Mouse (Mus musculus) ovary, postnatal 10 days (tissue): ENCODE measurements at regions not wholly inside any gene's neighbourhood (a gene's known extent, or its start where the extent isn't known, plus 50 kb on each side); places are given as distances from the start of the nearest gene placed in this dataset.
"Not testable (repeated sequence)": the region's sequence is repeated elsewhere in the genome, so short reads cannot be mapped to it uniquely, and the experiment has no call there.

Experiments
- DNase-seq: peaks from one replicate; pipeline ENCODE4 v3.0.0; 2022; ENCODE audit warnings: low spot score

GRCm38 (mm10) chr4:23567827-23568226 lies 928.4 kb upstream of the Mms22l start:
- DNase-seq = no peak

DNA sequence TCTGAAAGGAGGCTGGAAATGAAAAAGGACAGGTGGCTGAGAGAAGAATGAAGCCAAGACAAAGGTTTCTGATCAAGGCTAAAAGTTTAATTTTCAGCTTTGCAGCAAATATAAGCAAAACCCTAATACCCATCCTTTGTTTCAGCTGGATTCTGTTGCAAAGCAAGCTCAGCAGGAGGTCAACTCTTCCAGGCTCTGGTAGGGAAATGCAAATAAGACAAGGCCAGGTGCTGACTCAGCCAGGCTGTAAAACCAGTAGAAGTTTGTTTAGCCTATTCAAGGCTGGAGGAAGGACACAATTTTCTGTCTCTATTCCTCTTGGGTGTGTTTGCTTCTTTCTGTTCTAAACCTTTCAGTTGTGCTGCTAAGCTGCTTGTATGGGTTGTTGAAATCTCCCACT lies 923.2 kb upstream of the Mms22l start:
- DNase-seq = no peak

DNA sequence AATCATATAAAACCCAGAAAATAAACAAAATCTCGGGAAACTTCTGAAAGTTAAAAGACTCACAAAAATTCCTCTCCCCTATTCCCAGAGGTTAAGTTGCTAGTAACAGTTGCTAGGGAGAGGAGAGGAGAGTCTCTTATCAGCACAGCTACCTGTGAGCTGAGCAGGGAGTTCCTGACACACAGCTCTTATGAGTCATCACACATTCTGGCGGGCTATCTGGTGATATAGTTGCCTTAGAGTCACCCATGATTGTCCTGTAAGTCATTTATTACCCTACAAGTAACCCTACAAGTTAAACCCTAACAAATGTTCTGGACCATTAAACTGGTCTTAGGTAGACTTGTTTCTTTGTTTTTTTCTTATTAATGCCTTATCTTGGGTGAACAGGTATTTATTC lies 908.8 kb upstream of the Mms22l start:
- no peak for DNase-seq

- DNase-seq = no peak
These were observed 905.4 kb upstream of the Mms22l start for GRCm38 (mm10) chr4:23590883-23591282.

GRCm38 (mm10) chr4:23591593-23591992 lies 904.7 kb upstream of the Mms22l start:
- no peak for DNase-seq

- DNase-seq = no peak
These were observed 896.2 kb upstream of the Mms22l start for GRCm38 (mm10) chr4:23600070-23600469.

DNA sequence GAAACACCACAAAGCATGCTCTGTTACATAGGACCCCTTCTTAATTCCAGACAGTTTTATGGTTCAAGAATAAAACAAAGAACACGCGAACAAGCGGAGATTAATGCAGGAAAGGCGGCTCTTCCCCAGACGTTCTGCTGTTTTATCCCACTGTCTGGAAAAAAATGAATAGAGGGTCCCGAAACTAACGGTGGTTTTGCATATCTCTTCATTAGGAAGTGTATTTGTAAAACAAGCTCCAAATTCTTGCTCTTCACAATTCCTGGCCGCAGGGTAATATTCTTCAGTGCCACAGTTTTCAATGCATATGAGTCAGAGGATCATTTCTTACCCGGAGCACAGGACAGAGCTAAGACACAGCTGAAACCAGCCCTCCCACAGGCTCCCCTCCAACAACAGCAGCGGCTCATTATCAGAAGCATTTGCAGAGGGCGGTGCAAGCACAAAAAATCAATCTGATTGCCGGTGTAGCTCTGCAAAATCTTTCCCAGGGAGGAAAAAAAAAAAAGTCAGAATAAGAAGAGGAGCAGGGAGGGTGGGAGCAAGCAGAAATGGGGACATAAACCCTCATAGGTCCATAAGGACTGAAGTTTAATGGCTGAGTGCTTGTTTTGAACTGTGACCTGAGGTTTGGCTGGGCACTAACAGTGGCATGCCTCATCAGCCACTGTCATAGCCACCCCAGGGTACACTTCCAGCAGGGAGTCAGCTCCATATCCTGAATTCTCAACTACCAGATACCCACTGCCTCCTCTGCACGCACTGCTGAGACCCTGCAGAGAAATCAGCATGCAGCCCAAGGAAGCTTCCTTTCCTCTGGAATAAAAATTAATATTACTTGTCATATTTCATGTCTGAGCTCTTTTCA lies 894.6 kb upstream of the Mms22l start:
- no peak for DNase-seq

- DNase-seq = no peak
These were observed 893.8 kb upstream of the Mms22l start for GRCm38 (mm10) chr4:23602294-23602932.

GRCm38 (mm10) chr4:23607348-23607747 lies 888.9 kb upstream of the Mms22l start:
- DNase-seq = no peak

GRCm38 (mm10) chr4:23621208-23621607 lies 875.0 kb upstream of the Mms22l start:
- no peak for DNase-seq

DNA sequence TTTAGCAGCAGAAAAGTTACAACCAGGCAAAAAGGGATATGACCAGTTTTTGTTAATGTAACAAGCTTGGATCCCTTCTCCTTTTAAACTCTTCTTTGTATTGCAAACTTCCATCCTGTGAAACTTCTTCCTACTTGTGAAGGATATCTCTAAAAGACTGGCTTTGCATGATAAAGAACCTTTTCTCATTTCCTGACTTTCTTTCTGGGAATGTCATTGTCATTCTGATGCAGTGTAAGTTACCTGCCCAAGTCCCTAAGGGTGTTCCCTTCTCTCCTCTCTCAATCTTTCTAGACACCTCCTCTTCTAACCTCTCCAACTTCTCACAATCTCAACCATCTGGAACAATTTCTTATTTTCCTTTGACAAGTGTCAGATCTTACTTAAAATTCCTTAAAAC lies 874.0 kb upstream of the Mms22l start:
- DNase-seq = no peak

DNA sequence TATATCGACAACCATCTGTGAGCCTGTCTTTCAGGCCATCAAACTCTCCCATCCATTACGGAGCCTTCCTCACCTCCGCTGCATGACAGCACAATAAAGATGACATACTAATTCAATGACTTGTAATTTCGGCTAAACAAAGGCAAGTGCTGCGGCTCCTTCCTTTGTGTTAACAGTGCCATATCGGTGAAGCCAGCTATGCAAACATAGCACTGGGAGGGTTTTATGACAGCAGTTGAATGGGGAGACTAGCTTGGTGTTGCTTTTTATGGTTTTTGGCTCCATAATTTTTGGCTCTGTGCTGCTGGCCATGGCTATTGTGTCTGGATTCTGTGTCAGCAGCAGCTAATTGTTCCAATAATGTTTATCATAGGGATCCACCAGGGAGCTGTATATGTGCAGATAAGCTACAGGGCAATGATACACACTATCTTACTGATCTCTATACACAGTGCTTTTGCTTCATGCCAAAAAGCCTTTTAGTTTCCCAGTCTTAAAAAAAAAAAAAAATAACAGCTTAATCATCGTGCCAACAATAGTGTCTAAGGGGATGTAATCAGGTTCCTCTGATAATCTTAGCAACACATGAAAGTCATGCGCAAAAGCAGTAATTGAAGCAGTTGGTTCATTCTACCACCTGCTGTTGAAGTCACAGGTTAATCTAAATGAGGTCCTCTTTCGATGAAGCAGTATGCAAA lies 859.9 kb upstream of the Mms22l start:
- no peak for DNase-seq

GRCm38 (mm10) chr4:23636929-23637235 lies 859.4 kb upstream of the Mms22l start:
- DNase-seq = no peak

DNA sequence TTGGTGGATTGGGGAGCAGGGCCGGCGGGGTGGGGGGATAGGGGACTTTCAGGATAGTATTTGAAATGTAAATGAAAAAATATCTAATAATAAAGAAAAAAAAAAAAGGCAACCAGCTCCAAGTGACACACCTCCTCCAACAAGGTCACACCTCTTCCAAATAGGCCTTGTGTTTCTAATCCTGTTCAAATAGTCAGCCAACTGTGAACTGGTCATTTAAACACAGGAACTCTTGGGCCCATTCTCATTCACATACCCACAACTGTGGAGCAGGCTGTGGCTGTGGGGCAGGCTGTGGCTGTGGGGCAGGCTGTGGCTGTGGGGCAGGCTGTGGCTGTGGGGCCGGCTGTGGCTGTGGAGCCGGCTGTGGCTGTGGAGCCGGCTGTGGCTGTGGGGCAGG lies 839.6 kb upstream of the Mms22l start:
- not testable (repeated sequence) for DNase-seq

- DNase-seq = no peak
These were observed 827.4 kb upstream of the Mms22l start for GRCm38 (mm10) chr4:23668896-23669295.

DNA sequence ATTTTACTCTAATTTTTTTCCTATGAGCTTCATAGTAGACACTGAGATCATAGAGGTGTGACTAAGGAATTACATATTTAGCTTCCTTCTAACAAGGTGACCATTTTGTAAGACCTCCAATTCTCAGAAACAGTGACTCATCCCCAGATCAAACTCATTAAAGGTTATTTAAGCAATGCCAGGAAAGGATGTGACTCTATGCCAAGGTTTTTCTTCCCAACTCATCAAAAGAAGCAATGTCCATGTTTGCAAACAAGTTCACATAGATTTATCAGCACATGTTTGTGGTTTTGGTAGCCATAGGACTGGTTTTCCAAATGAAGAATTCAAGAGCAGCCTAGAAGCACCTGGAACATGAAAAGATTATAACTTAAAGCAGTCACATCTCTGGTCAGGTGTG lies 792.6 kb upstream of the Mms22l start:
- no peak for DNase-seq

DNA sequence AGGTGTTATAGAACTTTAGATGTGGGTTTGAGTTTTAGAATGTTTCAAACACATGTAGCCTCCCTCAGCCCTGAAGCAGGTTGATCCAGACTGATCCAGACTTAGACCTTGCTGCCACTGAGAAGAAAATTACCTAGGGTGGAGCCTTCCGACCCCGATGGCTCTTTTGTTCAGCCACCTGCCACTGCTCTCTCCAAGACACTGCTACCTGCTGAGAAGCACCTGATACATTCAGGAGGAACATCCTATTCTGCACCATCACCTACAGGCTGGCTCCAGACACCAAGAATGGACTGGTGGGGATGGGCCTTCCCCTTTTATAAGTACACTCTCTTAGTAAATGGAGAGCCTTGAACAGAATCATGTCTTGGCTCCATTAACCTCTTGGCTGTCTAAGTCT lies 785.5 kb upstream of the Mms22l start:
- no peak for DNase-seq

DNA sequence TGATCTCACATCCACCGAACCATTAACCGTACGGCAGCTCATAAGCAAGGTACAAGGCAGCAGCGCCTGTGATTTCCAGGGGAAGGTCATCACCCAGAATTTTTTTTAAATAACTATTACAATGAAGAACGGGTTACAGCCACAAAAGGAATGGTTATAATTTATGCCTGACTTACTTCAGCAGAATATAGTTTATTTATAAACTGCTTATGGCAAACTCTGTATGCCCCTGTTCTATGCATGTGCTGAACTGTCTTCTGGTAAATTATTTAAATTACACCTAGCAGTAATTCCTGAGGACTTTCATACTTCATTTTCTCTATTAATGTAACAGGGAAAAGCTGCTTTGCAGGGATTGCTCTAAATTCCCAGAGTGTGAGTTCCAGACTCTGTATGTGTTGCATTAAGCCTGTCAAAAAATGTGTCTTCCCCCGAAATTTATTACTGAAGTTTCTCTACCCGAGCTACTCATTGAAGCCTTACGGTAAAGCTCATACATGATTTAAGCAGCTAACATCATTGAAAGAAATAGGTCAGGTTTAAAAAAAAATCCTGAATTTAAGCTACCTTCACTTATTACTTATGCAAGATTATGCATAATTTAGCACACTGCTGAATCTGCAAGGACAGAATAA lies 782.4 kb upstream of the Mms22l start:
- DNase-seq = no peak

- no peak for DNase-seq
These were observed 768.4 kb upstream of the Mms22l start for GRCm38 (mm10) chr4:23727846-23728245.

DNA sequence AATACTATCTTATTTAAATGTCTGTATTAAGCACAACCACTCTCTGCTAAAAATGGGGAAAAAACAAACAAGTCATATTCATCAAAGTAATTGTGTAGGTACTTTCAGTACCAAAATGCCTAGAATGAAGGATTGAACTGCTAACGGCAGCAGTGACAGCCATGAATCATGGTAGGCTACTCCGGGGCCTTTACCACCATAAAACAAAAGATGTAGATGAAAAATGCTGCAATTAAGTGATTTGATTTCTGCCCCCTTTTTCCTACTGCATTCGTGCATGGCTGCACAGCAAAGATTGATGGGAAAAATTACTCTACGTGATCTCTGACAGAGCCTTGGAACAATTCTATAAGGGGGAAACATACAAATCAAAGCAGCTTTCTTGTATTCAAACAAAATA lies 763.8 kb upstream of the Mms22l start:
- DNase-seq = no peak

DNA sequence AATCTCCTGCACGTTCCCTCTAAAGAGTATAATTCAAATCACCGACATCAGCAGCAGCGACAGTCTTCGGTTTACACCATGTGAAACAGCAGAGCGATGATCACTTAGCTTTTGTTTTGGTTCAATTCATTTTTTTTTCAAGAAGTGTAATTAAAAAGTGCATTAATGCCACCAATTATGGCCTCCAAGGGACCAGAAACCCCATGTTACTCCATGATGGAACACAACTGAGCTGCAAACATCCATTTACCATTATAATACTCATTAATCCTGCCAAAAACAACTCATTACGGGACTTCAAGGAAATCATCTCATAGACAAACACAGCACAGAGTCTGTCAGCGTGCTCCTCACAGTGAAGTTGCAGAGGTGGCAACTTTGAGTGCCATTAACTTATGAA lies 752.2 kb upstream of the Mms22l start:
- no peak for DNase-seq

DNA sequence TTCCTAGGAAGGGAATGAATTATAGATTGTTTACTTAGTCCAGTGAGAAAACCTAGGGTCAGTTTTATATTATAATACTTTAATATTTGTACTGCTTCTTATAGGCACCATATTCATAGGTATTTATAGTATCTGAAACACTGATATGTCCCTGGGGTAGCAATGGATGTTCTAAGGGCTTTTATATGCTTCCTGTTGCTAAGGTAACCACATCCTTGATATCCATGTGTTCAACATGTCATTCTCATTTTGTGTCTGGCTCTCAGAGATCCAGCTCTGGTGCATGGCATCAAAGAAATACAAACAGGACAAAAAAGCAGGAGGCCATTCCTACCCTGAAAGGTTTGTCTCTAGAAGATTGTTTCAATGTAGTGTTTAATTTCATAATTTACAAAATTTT lies 738.2 kb upstream of the Mms22l start:
- DNase-seq = no peak
